Mouse (Mus musculus) cerebellum, adult 2 months (tissue): ENCODE results near the gene Clic1.

Experiments used
- CTCF ChIP-seq: fragments of 200-500 bp; IDR thresholded peaks from 2 replicates; pipeline ENCODE4 v1.5.1; 2011; ENCODE audit warnings: low read depth, mild to moderate bottlenecking, control low read depth, low read length, moderate library complexity, borderline replicate concordance; ENCODE audit not compliant: insufficient read depth
- POLR2A ChIP-seq: fragments of 200-500 bp; IDR thresholded peaks from 2 replicates; pipeline ENCODE4 v1.6.1; 2011; ENCODE audit warnings: low read length, control low read depth, borderline replicate concordance; ENCODE audit not compliant: insufficient read depth

DNA sequence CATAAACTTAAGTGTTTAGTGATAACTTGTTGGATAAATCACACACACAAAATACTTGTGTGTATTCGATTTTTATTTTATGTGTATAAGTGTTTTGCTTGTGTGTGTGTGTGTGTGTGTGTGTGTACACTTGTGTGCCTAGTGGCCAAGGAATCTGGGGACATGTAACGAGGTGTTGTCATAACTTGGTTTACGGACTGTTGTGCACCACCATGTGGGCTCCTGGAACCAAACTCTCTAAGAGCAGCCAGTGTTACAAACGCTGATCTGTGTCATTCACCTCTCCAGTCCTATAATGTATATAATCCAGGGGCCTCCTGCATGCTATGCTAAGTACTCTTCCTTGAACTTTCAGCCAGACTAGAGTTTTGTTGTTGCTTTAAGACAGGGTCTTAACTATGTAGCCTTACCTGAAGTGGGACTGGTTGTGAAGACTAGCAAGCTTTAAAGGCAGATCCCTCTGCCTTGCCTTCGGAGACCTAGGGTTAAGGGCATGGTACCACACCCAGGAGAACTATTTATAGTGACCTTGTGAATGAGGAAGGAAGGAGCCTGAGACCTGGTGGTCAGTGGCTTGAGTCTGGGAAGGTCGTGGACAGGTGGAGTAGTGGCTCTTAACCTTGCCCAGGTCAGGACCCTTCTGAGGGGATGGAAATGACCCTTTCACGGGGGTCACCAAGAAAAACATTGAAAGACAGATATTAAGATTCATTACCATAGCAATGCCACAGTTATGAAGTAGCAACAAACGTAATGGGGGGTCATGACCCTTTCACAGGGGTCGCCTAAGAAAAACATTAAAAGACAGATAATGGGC lies 46.5 kb upstream of the Clic1 start:
- TF ChIP-seq POLR2A (no peak), CTCF (no peak)
